Mouse (Mus musculus) liver, embryonic 14.5 days (tissue): ENCODE results near the gene Pdpk1.

ENCODE experiments used
- CTCF ChIP-seq: IDR thresholded peaks from 2 replicates; pipeline ENCODE4 v1.5.1; 2016; ENCODE audit warnings: antibody characterized with exemption, low read depth, control low read depth
- EP300 ChIP-seq: IDR thresholded peaks from 2 replicates; pipeline ENCODE4 v1.6.1; 2016; ENCODE audit warnings: antibody characterized with exemption, low read depth

DNA sequence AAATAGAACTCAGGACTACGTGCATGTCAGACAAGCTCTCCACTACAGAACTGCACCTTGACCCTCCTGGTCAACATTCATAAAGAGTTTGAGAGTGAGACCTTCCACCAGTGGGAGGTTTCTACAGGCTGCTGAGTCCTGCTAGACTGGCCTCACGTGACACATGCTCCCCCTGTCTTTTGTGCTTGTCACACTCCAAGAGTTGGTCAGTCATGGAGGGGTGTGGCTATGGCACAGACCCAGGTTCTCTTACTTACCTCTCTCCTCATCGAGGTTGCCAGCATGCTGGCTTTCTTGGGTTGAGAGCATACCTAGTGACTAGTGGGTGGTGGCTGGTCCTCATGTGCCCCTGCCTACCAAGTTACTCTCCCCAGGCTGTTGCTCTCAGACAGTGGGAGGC, 3.7 kb upstream of the Pdpk1 start:
- TF ChIP-seq EP300 (no peak), CTCF (no peak)
